Mouse (Mus musculus): ENCODE data around the gene Ptpn3. TPM values are rescaled to one million over a fixed set of nuclear protein-coding genes. Genes with fewer than 3 reads are reported as not detected.

Gene Ptpn3
- polyA plus RNA-seq, 1 experiment from 2014 or later = 2.6 TPM

GRCm38 (mm10) chr4:57217746-57218145 lies 83.9 kb downstream of the Ptpn3 start:
- Histone ChIP-seq H3K9ac (replicated peaks; ENCODE audit: low read depth, low read length) (no peak overlapping the region), H3K36me3 (ENCODE audit: control insufficient read depth, insufficient read depth) (no peaks in the 10 kb centered on the region), H3K4me2 (ENCODE audit: low read length) (no peak overlapping the region), H3K27ac (ENCODE audit: low read length) (no peak overlapping the region), H3K9me3 (ENCODE audit: control insufficient read depth, low read length) (no peaks in the 10 kb centered on the region), H3K27me3 (replicated peaks; ENCODE audit: control insufficient read depth, insufficient read depth, low read length) (no peaks in the 10 kb centered on the region), H3K4me3 (replicated peaks; ENCODE audit: low read length) (no peak overlapping the region), H3K4me1 (replicated peaks; ENCODE audit: control insufficient read depth, insufficient read depth, low read length) (peaks cover 12% of the 10 kb centered on the region)
- ATAC-seq = no peak
- 89% methylated on average over 9 of the region's 9 CpGs for WGBS

GRCm38 (mm10) chr4:57216535-57216934 lies 85.1 kb downstream of the Ptpn3 start:
- Histone ChIP-seq H3K4me1 (replicated peaks; ENCODE audit: control insufficient read depth, insufficient read depth, low read length) (peaks cover 12% of the 10 kb centered on the region), H3K9ac (replicated peaks; ENCODE audit: low read depth, low read length) (no peak overlapping the region), H3K27ac (ENCODE audit: low read length) (no peak overlapping the region), H3K4me3 (replicated peaks; ENCODE audit: low read length) (no peak overlapping the region), H3K9me3 (ENCODE audit: control insufficient read depth, low read length) (no peaks in the 10 kb centered on the region), H3K27me3 (replicated peaks; ENCODE audit: control insufficient read depth, insufficient read depth, low read length) (no peaks in the 10 kb centered on the region), H3K36me3 (ENCODE audit: control insufficient read depth, insufficient read depth) (no peaks in the 10 kb centered on the region), H3K4me2 (ENCODE audit: low read length) (no peak overlapping the region)
- WGBS = 91% methylated on average over 4 of the region's 4 CpGs
- no peak for ATAC-seq

GRCm38 (mm10) chr4:57214852-57215251 lies 86.8 kb downstream of the Ptpn3 start:
- Histone ChIP-seq H3K27ac (ENCODE audit: low read length) (no peak overlapping the region), H3K4me1 (replicated peaks; ENCODE audit: control insufficient read depth, insufficient read depth, low read length) (peaks cover 12% of the 10 kb centered on the region), H3K36me3 (ENCODE audit: control insufficient read depth, insufficient read depth) (no peaks in the 10 kb centered on the region), H3K4me3 (replicated peaks; ENCODE audit: low read length) (no peak overlapping the region), H3K27me3 (replicated peaks; ENCODE audit: control insufficient read depth, insufficient read depth, low read length) (no peaks in the 10 kb centered on the region), H3K9me3 (ENCODE audit: control insufficient read depth, low read length) (no peaks in the 10 kb centered on the region), H3K9ac (replicated peaks; ENCODE audit: low read depth, low read length) (no peak overlapping the region), H3K4me2 (ENCODE audit: low read length) (no peak overlapping the region)
- peak; percentile 65 for ATAC-seq
- 31% methylated on average over 9 of the region's 9 CpGs for WGBS

GRCm38 (mm10) chr4:57214114-57214513 lies 87.5 kb downstream of the Ptpn3 start:
- Histone ChIP-seq H3K4me2 (ENCODE audit: low read length) (no peak overlapping the region), H3K9ac (replicated peaks; ENCODE audit: low read depth, low read length) (no peak overlapping the region), H3K27me3 (replicated peaks; ENCODE audit: control insufficient read depth, insufficient read depth, low read length) (no peaks in the 10 kb centered on the region), H3K9me3 (ENCODE audit: control insufficient read depth, low read length) (no peaks in the 10 kb centered on the region), H3K4me3 (replicated peaks; ENCODE audit: low read length) (no peak overlapping the region), H3K36me3 (ENCODE audit: control insufficient read depth, insufficient read depth) (no peaks in the 10 kb centered on the region), H3K4me1 (replicated peaks; ENCODE audit: control insufficient read depth, insufficient read depth, low read length) (peaks cover 12% of the 10 kb centered on the region), H3K27ac (ENCODE audit: low read length) (no peak overlapping the region)
- no peak for ATAC-seq
- 50% methylated on average over 3 of the region's 3 CpGs for WGBS

- H3K9me3 ChIP-seq (ENCODE audit: control insufficient read depth, low read length) = no peaks in the 10 kb centered on the region
- H3K9ac ChIP-seq (replicated peaks; ENCODE audit: low read depth, low read length) = no peak overlapping the region
- WGBS = 81% methylated on average over 2 of the region's 2 CpGs
- no peak for ATAC-seq
- peaks cover 12% of the 10 kb centered on the region for H3K4me1 ChIP-seq (replicated peaks; ENCODE audit: control insufficient read depth, insufficient read depth, low read length)
- no peak overlapping the region for H3K4me2 ChIP-seq (ENCODE audit: low read length)
- no peaks in the 10 kb centered on the region for H3K36me3 ChIP-seq (ENCODE audit: control insufficient read depth, insufficient read depth)
- H3K4me3 ChIP-seq (replicated peaks; ENCODE audit: low read length) = no peak overlapping the region
- H3K27ac ChIP-seq (ENCODE audit: low read length) = no peak overlapping the region
- H3K27me3 ChIP-seq (replicated peaks; ENCODE audit: control insufficient read depth, insufficient read depth, low read length) = no peaks in the 10 kb centered on the region
These were observed 89.9 kb downstream of the Ptpn3 start for GRCm38 (mm10) chr4:57211706-57212105.

- 39% methylated on average over 8 of the region's 8 CpGs for WGBS
- Histone ChIP-seq H3K27ac (ENCODE audit: low read length) (no peak overlapping the region), H3K9ac (replicated peaks; ENCODE audit: low read depth, low read length) (no peak overlapping the region), H3K4me3 (replicated peaks; ENCODE audit: low read length) (no peak overlapping the region), H3K9me3 (ENCODE audit: control insufficient read depth, low read length) (no peaks in the 10 kb centered on the region), H3K4me1 (replicated peaks; ENCODE audit: control insufficient read depth, insufficient read depth, low read length) (peaks cover 6% of the 10 kb centered on the region), H3K4me2 (ENCODE audit: low read length) (no peak overlapping the region), H3K27me3 (replicated peaks; ENCODE audit: control insufficient read depth, insufficient read depth, low read length) (no peaks in the 10 kb centered on the region), H3K36me3 (ENCODE audit: control insufficient read depth, insufficient read depth) (no peaks in the 10 kb centered on the region)
- peak; percentile 82 for ATAC-seq
These were observed 95.7 kb downstream of the Ptpn3 start for GRCm38 (mm10) chr4:57205908-57206307.

GRCm38 (mm10) chr4:57204780-57205179 lies 96.9 kb downstream of the Ptpn3 start:
- WGBS = 50% methylated on average over 11 of the region's 11 CpGs

GRCm38 (mm10) chr4:57202660-57203361 lies 98.8 kb downstream of the Ptpn3 start:
- peaks cover 8% of the 10 kb centered on the region for H3K9me3 ChIP-seq (ENCODE audit: control insufficient read depth, low read length)
- ATAC-seq = no peak
- no peak overlapping the region for H3K4me2 ChIP-seq (ENCODE audit: low read length)
- H3K9ac ChIP-seq (replicated peaks; ENCODE audit: low read depth, low read length) = no peak overlapping the region
- H3K27me3 ChIP-seq (replicated peaks; ENCODE audit: control insufficient read depth, insufficient read depth, low read length) = no peaks in the 10 kb centered on the region
- 73% methylated on average over 10 of the region's 10 CpGs for WGBS
- H3K4me3 ChIP-seq (replicated peaks; ENCODE audit: low read length) = no peak overlapping the region
- H3K36me3 ChIP-seq (ENCODE audit: control insufficient read depth, insufficient read depth) = no peaks in the 10 kb centered on the region
- H3K4me1 ChIP-seq (replicated peaks; ENCODE audit: control insufficient read depth, insufficient read depth, low read length) = peaks cover 6% of the 10 kb centered on the region
- H3K27ac ChIP-seq (ENCODE audit: low read length) = no peak overlapping the region

More at GRCm38 (mm10) chr4:57204780-57205179, 96.9 kb downstream of the Ptpn3 start:
- Histone ChIP-seq H3K4me1 (replicated peaks; ENCODE audit: control insufficient read depth, insufficient read depth, low read length) (peaks cover 6% of the 10 kb centered on the region), H3K4me2 (ENCODE audit: low read length) (no peak overlapping the region), H3K36me3 (ENCODE audit: control insufficient read depth, insufficient read depth) (no peaks in the 10 kb centered on the region), H3K27me3 (replicated peaks; ENCODE audit: control insufficient read depth, insufficient read depth, low read length) (no peaks in the 10 kb centered on the region), H3K9ac (replicated peaks; ENCODE audit: low read depth, low read length) (no peak overlapping the region), H3K27ac (ENCODE audit: low read length) (no peak overlapping the region), H3K9me3 (ENCODE audit: control insufficient read depth, low read length) (no peaks in the 10 kb centered on the region), H3K4me3 (replicated peaks; ENCODE audit: low read length) (no peak overlapping the region)
- no peak for ATAC-seq

- H3K9ac ChIP-seq (replicated peaks; ENCODE audit: low read depth, low read length) = no peak overlapping the region
- no peak for ATAC-seq
- peaks cover 6% of the 10 kb centered on the region for H3K4me1 ChIP-seq (replicated peaks; ENCODE audit: control insufficient read depth, insufficient read depth, low read length)
- H3K4me2 ChIP-seq (ENCODE audit: low read length) = no peak overlapping the region
- no peak overlapping the region for H3K27ac ChIP-seq (ENCODE audit: low read length)
- WGBS = 61% methylated on average over 7 of the region's 7 CpGs
- H3K9me3 ChIP-seq (ENCODE audit: control insufficient read depth, low read length) = peaks cover 8% of the 10 kb centered on the region
- H3K27me3 ChIP-seq (replicated peaks; ENCODE audit: control insufficient read depth, insufficient read depth, low read length) = no peaks in the 10 kb centered on the region
- H3K4me3 ChIP-seq (replicated peaks; ENCODE audit: low read length) = no peak overlapping the region
- no peaks in the 10 kb centered on the region for H3K36me3 ChIP-seq (ENCODE audit: control insufficient read depth, insufficient read depth)
These were observed 99.5 kb downstream of the Ptpn3 start for GRCm38 (mm10) chr4:57202132-57202531.

- Histone ChIP-seq H3K27me3 (replicated peaks; ENCODE audit: control insufficient read depth, insufficient read depth, low read length) (no peaks in the 10 kb centered on the region), H3K9me3 (ENCODE audit: control insufficient read depth, low read length) (peaks cover 8% of the 10 kb centered on the region), H3K27ac (ENCODE audit: low read length) (no peak overlapping the region), H3K4me2 (ENCODE audit: low read length) (no peak overlapping the region), H3K4me1 (replicated peaks; ENCODE audit: control insufficient read depth, insufficient read depth, low read length) (peaks cover 4% of the 10 kb centered on the region), H3K36me3 (ENCODE audit: control insufficient read depth, insufficient read depth) (no peaks in the 10 kb centered on the region), H3K9ac (replicated peaks; ENCODE audit: low read depth, low read length) (no peak overlapping the region), H3K4me3 (replicated peaks; ENCODE audit: low read length) (no peak overlapping the region)
- WGBS = 91% methylated on average over 6 of the region's 6 CpGs
- no peak for ATAC-seq
These were observed 101.0 kb downstream of the Ptpn3 start for GRCm38 (mm10) chr4:57200661-57201060.
